Mouse (Mus musculus) embryonic facial prominence, embryonic 11.5 days (tissue): ENCODE measurements at regions not wholly inside any gene's neighbourhood (a gene's known extent, or its start where the extent isn't known, plus 50 kb on each side); places are given as distances from the start of the nearest gene placed in this dataset.
"Not testable (repeated sequence)": the region's sequence is repeated elsewhere in the genome, so short reads cannot be mapped to it uniquely, and the experiment has no call there.

ENCODE experiments used
- ATAC-seq: fragments of 200-750 bp; cut with Nextera tagmentation; replicated peaks from 2 replicates; pipeline ENCODE4 v1.8.0; 2017; ENCODE audit warnings: low read depth; ENCODE audit not compliant: insufficient number of reproducible peaks, low FRiP score, low TSS enrichment
- DNase-seq: peaks from one replicate; pipeline ENCODE4 v3.0.0-alpha.2; 2015; ENCODE audit warnings: low spot score
- H3K27ac ChIP-seq: fragments of 300-500 bp; sonication (generic); replicated peaks from 2 replicates; pipeline ENCODE4 v1.5.1; 2014; ENCODE audit warnings: mild to moderate bottlenecking, low read depth, low read length, control low read depth
- H3K27me3 ChIP-seq: fragments of 300-500 bp; sonication (generic); 2 replicates; pipeline ENCODE4 v1.6.1; 2014; ENCODE audit warnings: mild to moderate bottlenecking, low read length, moderate library complexity, mixed read lengths; ENCODE audit not compliant: control insufficient read depth, insufficient read depth
- H3K36me3 ChIP-seq: fragments of 300-500 bp; sonication (generic); replicated peaks from 2 replicates; pipeline ENCODE4 v1.6.1; 2014; ENCODE audit warnings: low read depth, mild to moderate bottlenecking, low read length, moderate library complexity, mixed read lengths; ENCODE audit not compliant: control insufficient read depth, insufficient read depth
- H3K4me1 ChIP-seq: fragments of 300-500 bp; sonication (generic); 2 replicates; pipeline ENCODE4 v1.6.1; 2014; ENCODE audit warnings: low read length, mixed read lengths; ENCODE audit not compliant: control insufficient read depth, insufficient read depth
- H3K4me2 ChIP-seq: fragments of 300-500 bp; sonication (generic); 2 replicates; pipeline ENCODE4 v1.6.1; 2014; ENCODE audit warnings: low read depth, mild to moderate bottlenecking, control low read depth, low read length, moderate library complexity
- H3K4me3 ChIP-seq: fragments of 300-500 bp; sonication (generic); 2 replicates; pipeline ENCODE4 v1.5.1; 2014; ENCODE audit warnings: low read depth, low read length, control low read depth
- H3K9ac ChIP-seq: fragments of 300-500 bp; sonication (generic); replicated peaks from 2 replicates; pipeline ENCODE4 v1.6.1; 2014; ENCODE audit warnings: mild to moderate bottlenecking, control low read depth, low read length
- H3K9me3 ChIP-seq: fragments of 300-500 bp; sonication (generic); replicated peaks from 2 replicates; pipeline ENCODE4 v1.6.1; 2016; ENCODE audit warnings: mild to moderate bottlenecking, low read length, inconsistent platforms, mixed read lengths; ENCODE audit not compliant: control insufficient read depth
- WGBS: fragments of 180-500 bp; shearing (Covaris S2); extraction: QIAGEN DNeasy Blood & Tissue Kit; methylation state at CpG from one replicate; pipeline ENCODE4 v1.1.7; 2014; 5-methylcytosine and 5-hydroxymethylcytosine counted together

GRCm38 (mm10) chr2:78540422-78540821 lies 327.5 kb upstream of the Ube2e3 start:
- no peak for DNase-seq
- H3K9me3 ChIP-seq, result no peaks in the 10 kb centered on the region
- H3K27me3 ChIP-seq, result no peaks in the 10 kb centered on the region

GRCm38 (mm10) chr2:78539592-78540300 lies 328.2 kb upstream of the Ube2e3 start:
- H3K27me3 ChIP-seq, result no peaks in the 10 kb centered on the region
- ATAC-seq, result no peak
- H3K9ac ChIP-seq, result no peak overlapping the region
- H3K4me1 ChIP-seq, result no peaks in the 10 kb centered on the region
- DNase-seq, result no peak
- no peak overlapping the region for H3K27ac ChIP-seq
- no peaks in the 10 kb centered on the region for H3K9me3 ChIP-seq
- H3K36me3 ChIP-seq, result no peaks in the 10 kb centered on the region
- 56% methylated on average over 5 of the region's 5 CpGs for WGBS
- H3K4me2 ChIP-seq, result no peak overlapping the region
- H3K4me3 ChIP-seq, result no peak overlapping the region

More at GRCm38 (mm10) chr2:78540422-78540821, 327.5 kb upstream of the Ube2e3 start:
- H3K4me2 ChIP-seq, result no peak overlapping the region
- no peaks in the 10 kb centered on the region for H3K4me1 ChIP-seq
- H3K9ac ChIP-seq, result no peak overlapping the region
- H3K27ac ChIP-seq, result no peak overlapping the region
- H3K4me3 ChIP-seq, result no peak overlapping the region
- ATAC-seq, result no peak
- H3K36me3 ChIP-seq, result no peaks in the 10 kb centered on the region
- 46% methylated on average over 3 of the region's 3 CpGs for WGBS

- WGBS, result 91% methylated on average over 2 of the region's 2 CpGs
- H3K4me2 ChIP-seq, result no peak overlapping the region
- DNase-seq (no peak), ATAC-seq (no peak)
- H3K4me3 ChIP-seq, result no peak overlapping the region
- no peaks in the 10 kb centered on the region for H3K4me1 ChIP-seq
- H3K9ac ChIP-seq, result no peak overlapping the region
- no peaks in the 10 kb centered on the region for H3K27me3 ChIP-seq
- no peak overlapping the region for H3K27ac ChIP-seq
- H3K36me3 ChIP-seq, result no peaks in the 10 kb centered on the region
- no peaks in the 10 kb centered on the region for H3K9me3 ChIP-seq
Measured at GRCm38 (mm10) chr2:78537574-78537973, 330.4 kb upstream of the Ube2e3 start.

- WGBS, result 93% methylated on average over 5 of the region's 5 CpGs
- H3K27me3 ChIP-seq, result not testable (repeated sequence)
Measured at GRCm38 (mm10) chr2:78533881-78534280, 334.0 kb upstream of the Ube2e3 start.

GRCm38 (mm10) chr2:78530535-78530934 lies 337.4 kb upstream of the Ube2e3 start:
- Histone ChIP-seq H3K9ac (no peak overlapping the region), H3K4me1 (no peaks in the 10 kb centered on the region), H3K27me3 (no peaks in the 10 kb centered on the region), H3K36me3 (no peaks in the 10 kb centered on the region), H3K4me3 (no peak overlapping the region), H3K4me2 (no peak overlapping the region), H3K27ac (no peak overlapping the region), H3K9me3 (no peaks in the 10 kb centered on the region)
- ATAC-seq (no peak), DNase-seq (no peak)
- 60% methylated on average over 2 of the region's 2 CpGs for WGBS

More at GRCm38 (mm10) chr2:78533881-78534280, 334.0 kb upstream of the Ube2e3 start:
- not testable (repeated sequence) for H3K27ac ChIP-seq, H3K36me3 ChIP-seq, DNase-seq, H3K4me1 ChIP-seq, H3K9me3 ChIP-seq, H3K9ac ChIP-seq, ATAC-seq, H3K4me2 ChIP-seq, H3K4me3 ChIP-seq

GRCm38 (mm10) chr2:78520258-78521023 lies 347.5 kb upstream of the Ube2e3 start:
- H3K4me1 ChIP-seq, result no peaks in the 10 kb centered on the region
- ATAC-seq, result no peak
- no peak overlapping the region for H3K4me2 ChIP-seq
- H3K36me3 ChIP-seq, result no peaks in the 10 kb centered on the region
- H3K9me3 ChIP-seq, result no peaks in the 10 kb centered on the region
- DNase-seq, result no peak
- H3K9ac ChIP-seq, result no peak overlapping the region
- H3K4me3 ChIP-seq, result no peak overlapping the region
- 89% methylated on average over 4 of the region's 4 CpGs for WGBS
- no peaks in the 10 kb centered on the region for H3K27me3 ChIP-seq
- H3K27ac ChIP-seq, result no peak overlapping the region

- ATAC-seq, result no peak
Measured at GRCm38 (mm10) chr2:78493115-78493514, 374.8 kb upstream of the Ube2e3 start.

GRCm38 (mm10) chr2:78480036-78480435 lies 387.9 kb upstream of the Ube2e3 start:
- no peaks in the 10 kb centered on the region for H3K4me1 ChIP-seq
- no peak overlapping the region for H3K4me2 ChIP-seq
- H3K9me3 ChIP-seq, result no peaks in the 10 kb centered on the region
- no peak for ATAC-seq
- H3K9ac ChIP-seq, result no peak overlapping the region
- H3K27ac ChIP-seq, result no peak overlapping the region
- peak; percentile 4 for DNase-seq
- WGBS, result 72% methylated on average over 4 of the region's 4 CpGs
- no peaks in the 10 kb centered on the region for H3K27me3 ChIP-seq
- H3K36me3 ChIP-seq, result no peaks in the 10 kb centered on the region
- H3K4me3 ChIP-seq, result no peak overlapping the region

More at GRCm38 (mm10) chr2:78493115-78493514, 374.8 kb upstream of the Ube2e3 start:
- H3K27me3 ChIP-seq, result no peaks in the 10 kb centered on the region
- H3K36me3 ChIP-seq, result no peaks in the 10 kb centered on the region
- H3K4me2 ChIP-seq, result no peak overlapping the region
- H3K9me3 ChIP-seq, result no peaks in the 10 kb centered on the region
- H3K4me3 ChIP-seq, result no peak overlapping the region
- H3K9ac ChIP-seq, result no peak overlapping the region
- no peaks in the 10 kb centered on the region for H3K4me1 ChIP-seq
- no peak overlapping the region for H3K27ac ChIP-seq
- no peak for DNase-seq
